Mouse (Mus musculus) brain, embryonic 14.5 days (tissue): ENCODE measurements around the gene Gm5741.

ENCODE experiments used
- CTCF ChIP-seq: fragments of 200-500 bp; IDR thresholded peaks from 2 replicates; pipeline ENCODE4 v1.5.1; 2012; ENCODE audit warnings: inconsistent platforms, mild to moderate bottlenecking, moderate library complexity, borderline replicate concordance; ENCODE audit not compliant: insufficient read depth, insufficient read length; ENCODE audit errors: extremely low read depth
- POLR2A ChIP-seq: fragments of 200-500 bp; IDR thresholded peaks from 2 replicates; pipeline ENCODE4 v1.6.1; 2012; ENCODE audit warnings: mild to moderate bottlenecking, inconsistent platforms, borderline replicate concordance; ENCODE audit not compliant: poor library complexity, insufficient read depth, insufficient read length, severe bottlenecking; ENCODE audit errors: extremely low read depth

GRCm38 (mm10) chr8:85113241-85113640 lies 45.5 kb upstream of the Gm5741 start:
- no peak for TF ChIP-seq POLR2A
- TF ChIP-seq CTCF: no peak
